Mouse (Mus musculus) G1E (cell line): ENCODE results near the gene Fut2.

Source experiments
- CTCF ChIP-seq: IDR thresholded peaks from 2 replicates; pipeline ENCODE4 v1.5.1; 2012; ENCODE audit warnings: low read depth, low read length, inconsistent platforms, mixed read lengths
- GATA1 ChIP-seq: IDR thresholded peaks from 2 replicates; pipeline ENCODE4 v1.6.1; 2012; ENCODE audit warnings: borderline replicate concordance, low read length, inconsistent platforms, mixed read lengths

DNA sequence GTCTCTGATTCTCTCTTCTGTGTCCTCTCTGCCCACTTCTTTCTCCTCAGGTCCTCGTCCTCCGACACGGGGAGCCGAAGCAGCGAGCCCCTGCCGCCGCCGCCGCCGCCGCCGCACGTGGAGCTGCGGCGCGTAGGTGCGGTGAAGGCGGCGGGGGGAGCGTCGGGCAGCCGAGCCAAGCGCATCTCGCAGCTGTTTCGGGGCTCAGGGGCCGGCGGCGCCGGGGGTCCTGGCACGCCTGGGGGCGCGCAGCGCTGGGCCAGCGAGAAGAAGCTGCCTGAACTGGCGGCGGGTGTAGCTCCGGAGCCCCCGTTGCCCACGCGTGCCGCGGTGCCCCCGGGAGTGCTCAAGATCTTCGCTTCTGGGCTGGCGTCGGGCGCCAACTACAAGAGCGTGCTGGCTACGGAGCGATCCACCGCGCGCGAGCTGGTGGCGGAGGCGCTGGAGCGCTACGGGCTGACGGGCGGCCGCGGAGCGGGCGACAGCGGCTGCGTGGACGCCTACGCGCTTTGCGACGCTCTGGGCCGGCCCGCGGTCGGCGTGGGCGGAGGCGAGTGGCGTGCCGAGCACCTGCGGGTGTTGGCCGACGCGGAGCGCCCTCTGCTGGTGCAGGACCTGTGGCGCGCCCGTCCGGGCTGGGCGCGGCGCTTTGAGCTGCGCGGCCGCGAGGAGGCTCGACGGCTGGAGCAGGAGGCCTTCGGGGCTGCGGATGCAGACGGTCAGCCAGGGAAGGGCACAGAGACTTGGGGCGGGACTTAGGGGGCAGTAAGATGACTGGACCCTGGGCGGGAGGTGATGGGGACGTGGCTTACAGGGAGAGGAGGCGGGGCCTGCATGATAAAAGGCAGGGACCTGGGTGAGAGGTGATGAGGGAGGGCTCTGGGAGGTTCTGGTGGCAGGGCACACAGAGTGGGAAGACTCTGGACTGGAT lies 37.6 kb downstream of the Fut2 start:
- no peak for TF ChIP-seq CTCF
- no peak for TF ChIP-seq GATA1
